Mouse (Mus musculus): Measurements from ENCODE around the gene Zfp638.

DNA sequence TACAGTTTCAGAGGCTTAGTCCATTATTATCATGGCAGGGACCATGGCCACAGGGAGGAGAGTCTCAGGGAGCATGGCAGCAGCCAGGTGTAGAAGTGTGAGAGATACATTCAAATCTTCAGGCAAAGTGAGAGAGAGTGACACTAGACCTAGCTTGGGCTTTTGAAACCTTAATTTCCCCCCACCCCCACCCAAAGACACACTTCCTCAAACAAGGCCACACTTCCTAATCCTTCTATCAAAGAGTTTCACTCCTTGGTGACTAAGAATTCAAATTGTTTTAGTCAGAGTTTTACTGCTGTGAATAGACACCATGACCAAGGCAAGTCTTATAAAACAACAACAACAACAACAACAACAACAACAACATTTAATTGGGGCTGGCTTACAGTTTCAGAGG is 39.8 kb downstream of the Zfp638 start:
- TF ChIP-seq CTCF (IDR thresholded peaks at IDR 0.05; ENCODE audit: low read depth) (no peak), EP300 (IDR thresholded peaks at IDR 0.05; ENCODE audit: low read depth) (no peak)
